Mouse (Mus musculus) bone marrow macrophage, adult 2 months (primary cell): ENCODE data around the gene Tfrc.

Experiments used
- CTCF ChIP-seq: IDR thresholded peaks from 2 replicates; pipeline ENCODE4 v1.5.1; 2012; ENCODE audit warnings: low read depth, mild to moderate bottlenecking, low read length, moderate library complexity
- POLR2A ChIP-seq: IDR thresholded peaks from 2 replicates; pipeline ENCODE4 v1.6.1; 2012; ENCODE audit warnings: mild to moderate bottlenecking, low read depth, low read length, borderline replicate concordance

GRCm38 (mm10) chr16:32680806-32681205 is 72.1 kb downstream of the Tfrc start:
- TF ChIP-seq CTCF (no peak), POLR2A (no peak)
